Mouse (Mus musculus): Measurements from ENCODE around the gene Egfl8.

GRCm38 (mm10) chr17:34583397-34583796 lies 32.4 kb downstream of the Egfl8 start:
- TF ChIP-seq CTCF (IDR thresholded peaks at IDR 0.05; ENCODE audit: control insufficient read depth, insufficient read depth, low read length) = no peak
- no peak for TF ChIP-seq POLR2A (IDR thresholded peaks at IDR 0.05; ENCODE audit: borderline replicate concordance, control insufficient read depth, low read depth, low read length)

Data from bone marrow, adult 2 months (tissue).